Comparison of ENCODE assay signal across 8 mouse cellular contexts in genomic region chr2:30471795-30472720, GRCm38 (mm10). TPM values are rescaled to one million over a fixed set of nuclear protein-coding genes. Genes with fewer than 3 reads are reported as not detected.
DNase-seq lines count a peak whose midpoint lies in the region; ATAC-seq and TF ChIP-seq lines count a peak whose summit lies in the region.

No protein-coding gene starts in this region.

- peak; percentile 31 for ATAC-seq in CD4-positive, CD25-positive, alpha-beta regulatory T cell, adult 4 months
- ATAC-seq in forebrain, embryonic 15.5 days (replicated peaks), result peak; percentile 21
- ATAC-seq in lung, embryonic 15.5 days (ENCODE audit: borderline replicate concordance, extremely low read depth, low FRiP score, low TSS enrichment), result peak; percentile 64

- H3K4me2 ChIP-seq in forebrain, embryonic 15.5 days (replicated peaks), result peak overlapping the region; percentile 99
- peak overlapping the region; percentile 98 for H3K4me2 ChIP-seq in lung, embryonic 15.5 days

- peak overlapping the region; percentile 93 for H3K9ac ChIP-seq in forebrain, embryonic 15.5 days (replicated peaks)
- peak overlapping the region; percentile 96 for H3K9ac ChIP-seq in lung, embryonic 15.5 days

- H3K27me3 ChIP-seq in forebrain, embryonic 15.5 days, result no peaks in the 10 kb centered on the region
- no peaks in the 10 kb centered on the region for H3K27me3 ChIP-seq in lung, embryonic 15.5 days

- peak overlapping the region; percentile 88 for H3K27ac ChIP-seq in bone marrow macrophage, adult 2 months (ENCODE audit: insufficient read depth, low read depth, low read length)
- peak overlapping the region; percentile 86 for H3K27ac ChIP-seq in forebrain, embryonic 15.5 days (replicated peaks)
- H3K27ac ChIP-seq in lung, embryonic 15.5 days, result peak overlapping the region; percentile 97

- H3K4me1 ChIP-seq in bone marrow macrophage, adult 2 months (ENCODE audit: control insufficient read depth, insufficient read depth, low read length), result peaks cover 2% of the 10 kb centered on the region; the same call in 1 of the 2 replicates
- peaks cover 39% of the 10 kb centered on the region for H3K4me1 ChIP-seq in forebrain, embryonic 15.5 days
- peaks cover 34% of the 10 kb centered on the region for H3K4me1 ChIP-seq in lung, embryonic 15.5 days

- no peak for TF ChIP-seq POLR2A in bone marrow macrophage, adult 2 months (IDR thresholded peaks at IDR 0.05; ENCODE audit: borderline replicate concordance, low read depth, low read length)

- peak; percentile 81 to 86 for DNase-seq in heart, postnatal 36 days
- peak; percentile 71 for DNase-seq in layer of hippocampus, adult 8-10 months (ENCODE audit: low spot score in 2 of 2)
- DNase-seq in ovary, adult 18-20 months (ENCODE audit: low spot score), result peak; percentile 82
- DNase-seq in thymus, postnatal 14 days, result peak; percentile 80

- no peaks in the 10 kb centered on the region for H3K9me3 ChIP-seq in forebrain, embryonic 15.5 days
- H3K9me3 ChIP-seq in lung, embryonic 15.5 days, result no peaks in the 10 kb centered on the region

- intact Hi-C loops in heart, postnatal 36 days (cut with DNase I), result loop anchor here (2.0 to 5.0 kb wide), 4 partner anchors 119 to 323 kb away; no protein-coding TSS in a partner anchor

- TF ChIP-seq CTCF in bone marrow macrophage, adult 2 months (IDR thresholded peaks at IDR 0.05; ENCODE audit: low read depth, low read length), result no peak

- H3K4me3 ChIP-seq in bone marrow macrophage, adult 2 months (ENCODE audit: insufficient read depth, low read length), result peak overlapping the region; percentile 77
- H3K4me3 ChIP-seq in forebrain, embryonic 15.5 days, result peak overlapping the region; percentile 72
- peak overlapping the region; percentile 86 for H3K4me3 ChIP-seq in lung, embryonic 15.5 days

- no peaks in the 10 kb centered on the region for H3K36me3 ChIP-seq in forebrain, embryonic 15.5 days
- H3K36me3 ChIP-seq in lung, embryonic 15.5 days, result no peaks in the 10 kb centered on the region

- WGBS in forebrain, embryonic 15.5 days, result under 1% methylated on average over 48 of the region's 51 CpGs
- WGBS in lung, embryonic 15.5 days, result under 1% methylated on average over 45 of the region's 51 CpGs

RNA-seq across cellular contexts. Expression of gene Ier5l, which starts 2.0 kb away (rescaled TPM):
- polyA plus RNA-seq in CD4-positive, CD25-positive, alpha-beta regulatory T cell, adult 4 months (2017; shearing (Covaris generic)), result under 1 TPM in 1 of 2 experiments, not detected in 1; 0.20 TPM
- polyA plus RNA-seq in bone marrow macrophage, adult 2 months (2012; ENCODE audit: insufficient read depth, insufficient read length, missing spikeins), result 2.0 and 2.4 TPM in 2 replicates
- polyA plus RNA-seq in forebrain, embryonic 15.5 days (2015; fragmentation: Nextera tagmentation; extraction: Ambion mirVana), result 2.0 and 2.5 TPM in 2 replicates
- total RNA-seq in heart, postnatal 36 days (2021), result 1 to 10 TPM; 4.6 to 5.6 TPM
- total RNA-seq in layer of hippocampus, adult 8-10 months (2022), result 10 to 100 TPM; 11.6 to 12.5 (median 12.4) TPM
- 2.0 and 2.8 TPM in 2 replicates for polyA plus RNA-seq in lung, embryonic 15.5 days (2015; fragmentation: Nextera tagmentation; extraction: Ambion mirVana)

RNA-seq across cellular contexts. Expression of gene Ptpa, which starts 56.2 kb away (rescaled TPM):
- polyA plus RNA-seq in CD4-positive, CD25-positive, alpha-beta regulatory T cell, adult 4 months (2017; shearing (Covaris generic)), result 10 to 100 TPM; 37.8 to 86.7 TPM
- polyA plus RNA-seq in bone marrow macrophage, adult 2 months (2012; ENCODE audit: insufficient read depth, insufficient read length, missing spikeins), result 110 TPM in 2 replicates
- 146 and 152 TPM in 2 replicates for polyA plus RNA-seq in forebrain, embryonic 15.5 days (2015; fragmentation: Nextera tagmentation; extraction: Ambion mirVana)
- total RNA-seq in heart, postnatal 36 days (2021), result 10 to 100 TPM; 82.9 to 85.1 TPM
- 100 to 1,000 TPM; 165 to 175 (median 173) TPM for total RNA-seq in layer of hippocampus, adult 8-10 months (2022)
- polyA plus RNA-seq in lung, embryonic 15.5 days (2015; fragmentation: Nextera tagmentation; extraction: Ambion mirVana), result 164 and 165 TPM in 2 replicates

RNA-seq across cellular contexts. Expression of gene Crat, which starts 56.4 kb away (rescaled TPM):
- 1 to 10 TPM; 1.1 to 2.2 TPM for polyA plus RNA-seq in CD4-positive, CD25-positive, alpha-beta regulatory T cell, adult 4 months (2017; shearing (Covaris generic))
- 66.4 and 67.4 TPM in 2 replicates for polyA plus RNA-seq in bone marrow macrophage, adult 2 months (2012; ENCODE audit: insufficient read depth, insufficient read length, missing spikeins)
- 20.5 and 22.6 TPM in 2 replicates for polyA plus RNA-seq in forebrain, embryonic 15.5 days (2015; fragmentation: Nextera tagmentation; extraction: Ambion mirVana)
- total RNA-seq in heart, postnatal 36 days (2021), result 100 to 1,000 TPM; 496 to 534 TPM
- 10 to 100 TPM; 48.9 to 59.3 (median 50.7) TPM for total RNA-seq in layer of hippocampus, adult 8-10 months (2022)
- polyA plus RNA-seq in lung, embryonic 15.5 days (2015; fragmentation: Nextera tagmentation; extraction: Ambion mirVana), result 32.0 and 34.1 TPM in 2 replicates

Comparison
In these comparisons a context has a peak if more than half of its experiments do, and no peak if none do; other contexts are left out.
1. Peak in every context shown above with its lines: DNase-seq, ATAC-seq, H3K4me3 ChIP-seq and H3K27ac ChIP-seq.